Mouse (Mus musculus): ENCODE data around the gene Zfp260.
"Not testable (repeated sequence)": the region's sequence is repeated elsewhere in the genome, so short reads cannot be mapped to it uniquely, and the experiment has no call there.

Gene Zfp260

GRCm38 (mm10) chr7:30094646-30095429 lies at the start of gene Zfp260:
Gene Zfp260, plus strand, starts transcription at chr7:30094777.
- in situ Hi-C loops (cut with MboI, MseI), result no loop called here

GRCm38 (mm10) chr7:30048126-30048525 lies 46.5 kb upstream of the Zfp260 start:
- in situ Hi-C loops (cut with MboI, MseI), result no loop called here

- in situ Hi-C loops (cut with MboI, MseI), result no loop called here
These were observed 43.6 kb upstream of the Zfp260 start, which contains the start of gene Zfp14 for GRCm38 (mm10) chr7:30050882-30051548. Gene Zfp14, minus strand, starts transcription at chr7:30051380.

DNA sequence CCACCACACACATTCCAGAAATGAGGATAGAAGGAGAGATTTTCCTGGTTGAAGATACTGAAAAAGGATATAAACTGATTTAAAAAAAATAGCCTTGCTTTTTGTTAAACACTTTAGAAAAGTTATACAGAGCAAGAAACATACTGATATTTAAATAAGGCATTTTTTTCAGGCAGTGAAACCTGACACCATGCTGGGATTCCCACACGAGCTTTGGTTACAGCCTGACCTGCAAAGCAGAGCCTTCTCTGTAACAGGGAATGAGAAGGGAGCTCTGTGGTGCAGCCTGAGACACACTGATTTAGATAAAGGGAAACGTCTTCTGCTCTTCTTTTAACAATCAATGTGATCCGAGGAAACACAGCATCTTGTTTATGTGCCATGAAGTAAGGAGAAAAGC lies 41.0 kb upstream of the Zfp260 start:
- in situ Hi-C loops (cut with MboI, MseI), result no loop called here

GRCm38 (mm10) chr7:30060341-30060740 lies 34.2 kb upstream of the Zfp260 start:
- in situ Hi-C loops (cut with MboI, MseI), result no loop called here

- in situ Hi-C loops (cut with MboI, MseI), result no loop called here
These were observed 32.1 kb upstream of the Zfp260 start for GRCm38 (mm10) chr7:30062478-30062877.

- in situ Hi-C loops (cut with MboI, MseI), result no loop called here
These were observed 30.0 kb upstream of the Zfp260 start for GRCm38 (mm10) chr7:30064622-30065021.

GRCm38 (mm10) chr7:30072146-30073028 lies 22.2 kb upstream of the Zfp260 start, which contains the start of gene Zfp82:
Gene Zfp82, minus strand, starts transcription at chr7:30072900.
- in situ Hi-C loops (cut with MboI, MseI), result no loop called here

- in situ Hi-C loops (cut with MboI, MseI), result no loop called here
These were observed 8.1 kb upstream of the Zfp260 start for GRCm38 (mm10) chr7:30086524-30086923.

DNA sequence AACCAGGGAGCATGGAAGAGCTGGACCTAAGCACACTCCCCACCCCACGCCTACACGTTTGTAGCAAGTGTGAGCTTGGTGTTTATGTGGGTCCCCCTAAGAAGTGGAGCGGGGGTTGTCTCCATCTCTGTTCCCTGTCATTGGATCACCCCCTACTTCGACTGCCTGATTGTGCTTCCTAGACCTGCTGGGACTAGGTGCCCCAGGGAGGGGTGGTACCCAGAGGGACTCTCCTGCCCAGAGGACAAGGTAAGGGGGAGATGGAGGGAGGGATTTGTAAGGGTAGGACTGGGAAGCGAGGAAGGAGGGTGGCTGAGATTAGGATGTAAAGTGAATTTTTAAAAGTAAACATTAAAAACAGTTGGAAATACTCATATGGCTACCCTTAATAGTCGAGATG lies 5.2 kb upstream of the Zfp260 start:
- in situ Hi-C loops (cut with MboI, MseI), result no loop called here

- in situ Hi-C loops (cut with MboI, MseI), result no loop called here
These were observed 4.2 kb upstream of the Zfp260 start, which contains the start of the genes Gm26920 and Zfp566 for GRCm38 (mm10) chr7:30090092-30090969. Gene Gm26920, minus strand, starts transcription at chr7:30090410. Gene Zfp566, minus strand, starts transcription at chr7:30090527.

DNA sequence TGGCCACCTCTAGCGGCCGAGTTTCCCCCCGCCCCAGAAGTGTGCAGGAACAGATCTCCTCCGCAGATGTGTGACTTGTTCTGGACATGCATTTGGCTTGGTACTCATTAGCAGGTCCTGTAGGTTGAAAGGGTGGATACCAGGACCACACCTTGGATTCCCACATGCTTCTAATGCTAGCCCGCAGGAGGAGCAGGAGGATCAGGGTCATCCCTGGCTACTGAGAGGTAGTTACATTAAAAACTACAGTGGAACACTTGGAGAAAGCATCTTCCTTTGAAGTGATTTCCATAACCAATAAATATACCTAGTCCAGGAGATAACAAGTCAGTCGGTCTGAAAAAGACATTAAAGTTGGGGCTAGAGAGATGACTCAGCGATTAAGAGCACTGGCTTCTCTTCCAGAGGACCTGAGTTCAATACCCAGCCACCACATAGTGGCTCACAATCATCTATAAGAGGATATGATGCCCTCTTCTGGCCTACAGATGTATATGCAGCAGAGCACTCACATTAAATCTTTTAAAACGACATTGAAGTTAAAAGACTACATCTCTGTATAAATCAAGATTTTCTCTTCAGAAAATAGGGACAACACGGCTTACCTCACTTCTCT lies 3.5 kb upstream of the Zfp260 start:
- in situ Hi-C loops (cut with MboI, MseI), result no loop called here

- in situ Hi-C loops (cut with MboI, MseI), result no loop called here
These were observed 1.9 kb upstream of the Zfp260 start for GRCm38 (mm10) chr7:30092666-30093065.

DNA sequence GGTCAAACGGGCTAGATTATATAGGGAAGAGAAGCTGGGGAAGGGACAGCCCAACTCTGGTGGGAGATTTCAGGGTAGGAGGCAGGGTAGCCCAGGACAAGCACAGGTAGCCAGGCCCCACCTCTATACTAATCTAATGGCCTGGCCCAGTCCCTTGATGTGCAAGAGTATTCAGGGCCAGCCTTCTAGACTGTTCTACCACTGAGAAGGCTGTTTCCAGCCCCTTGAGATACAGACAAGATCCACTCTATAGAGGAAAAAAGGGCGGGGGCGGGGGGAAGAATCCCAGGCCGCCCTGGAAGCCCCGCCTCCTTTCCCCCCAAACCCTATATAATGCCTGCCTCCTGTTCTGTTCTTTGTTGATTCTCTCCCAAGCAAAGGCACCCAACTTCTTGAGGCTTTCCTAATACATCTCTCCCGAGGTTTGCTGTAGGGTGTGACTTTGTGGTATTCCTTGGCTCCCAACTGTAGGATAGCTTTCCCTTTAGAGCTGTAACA lies 610 bp upstream of the Zfp260 start:
- in situ Hi-C loops (cut with MboI, MseI), result no loop called here

DNA sequence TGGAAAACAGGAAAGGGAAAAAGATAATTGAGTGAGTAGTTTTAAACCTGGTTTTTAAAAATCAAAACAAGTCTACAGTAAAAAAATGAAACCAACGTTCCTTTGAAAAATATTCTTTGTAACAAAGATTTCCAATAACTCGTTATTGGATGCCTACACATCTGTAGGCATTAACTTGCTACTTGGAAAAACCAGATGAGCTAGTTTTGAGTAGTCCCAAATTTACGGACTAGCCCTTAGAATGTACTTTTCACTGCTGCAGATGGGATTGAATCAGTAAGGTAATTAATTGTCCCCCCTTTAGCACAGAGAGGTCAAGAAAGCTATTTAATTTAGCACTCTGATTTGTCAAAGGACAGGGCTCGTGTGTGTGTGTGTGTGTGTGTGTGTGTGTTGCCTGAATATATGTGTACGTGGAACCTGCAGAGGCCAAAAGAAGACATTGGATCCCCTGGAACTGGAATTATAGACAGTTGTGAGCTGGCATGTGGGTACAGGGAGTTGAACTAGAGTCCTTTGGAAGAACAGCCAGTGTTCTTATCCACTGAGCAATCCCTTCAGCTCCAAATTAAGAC lies 1.1 kb downstream of the Zfp260 start:
- in situ Hi-C loops (cut with MboI, MseI), result no loop called here

DNA sequence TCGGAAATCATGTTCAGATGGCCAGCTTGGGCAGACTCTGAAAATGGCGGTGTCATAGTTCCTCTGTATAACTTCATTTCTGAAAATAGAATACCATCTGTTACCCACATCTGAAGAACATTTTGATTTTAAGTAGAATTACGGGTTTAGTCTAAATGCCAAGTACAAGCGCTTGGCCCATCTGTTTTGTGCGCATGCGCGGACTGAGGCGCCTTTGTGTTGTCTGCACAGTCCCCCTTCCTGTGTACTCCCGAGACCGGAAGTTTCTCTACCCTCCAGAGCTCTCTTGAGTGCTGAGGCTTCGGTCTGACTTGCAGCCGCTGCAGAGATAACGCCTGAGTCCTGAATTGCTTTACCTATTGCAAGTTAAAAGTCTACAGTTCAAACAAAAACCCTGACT lies 4.7 kb downstream of the Zfp260 start:
- in situ Hi-C loops (cut with MboI, MseI), result no loop called here

- in situ Hi-C loops (cut with MboI, MseI), result no loop called here
These were observed 21.5 kb downstream of the Zfp260 start for GRCm38 (mm10) chr7:30116076-30116475.

DNA sequence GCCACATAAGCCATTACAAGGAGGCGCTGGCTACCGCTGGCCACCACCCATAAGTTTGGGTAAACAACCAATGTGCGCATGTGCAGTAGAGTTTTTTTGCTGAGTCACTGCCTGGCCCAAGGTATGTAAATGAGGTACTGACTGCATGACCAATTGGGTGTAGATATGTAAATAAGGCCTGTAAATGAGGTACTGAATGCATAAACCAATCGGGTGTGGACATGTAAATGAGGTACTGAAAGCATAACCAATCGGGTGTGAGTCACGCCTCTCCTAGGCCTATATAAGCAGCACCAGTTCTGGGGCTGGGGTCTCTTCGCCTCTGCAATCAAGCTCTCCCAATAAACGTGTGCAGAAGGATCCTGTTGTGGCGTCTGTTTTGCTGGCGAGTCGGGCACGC lies 23.4 kb downstream of the Zfp260 start:
- in situ Hi-C loops (cut with MboI, MseI), result not testable (repeated sequence)

DNA sequence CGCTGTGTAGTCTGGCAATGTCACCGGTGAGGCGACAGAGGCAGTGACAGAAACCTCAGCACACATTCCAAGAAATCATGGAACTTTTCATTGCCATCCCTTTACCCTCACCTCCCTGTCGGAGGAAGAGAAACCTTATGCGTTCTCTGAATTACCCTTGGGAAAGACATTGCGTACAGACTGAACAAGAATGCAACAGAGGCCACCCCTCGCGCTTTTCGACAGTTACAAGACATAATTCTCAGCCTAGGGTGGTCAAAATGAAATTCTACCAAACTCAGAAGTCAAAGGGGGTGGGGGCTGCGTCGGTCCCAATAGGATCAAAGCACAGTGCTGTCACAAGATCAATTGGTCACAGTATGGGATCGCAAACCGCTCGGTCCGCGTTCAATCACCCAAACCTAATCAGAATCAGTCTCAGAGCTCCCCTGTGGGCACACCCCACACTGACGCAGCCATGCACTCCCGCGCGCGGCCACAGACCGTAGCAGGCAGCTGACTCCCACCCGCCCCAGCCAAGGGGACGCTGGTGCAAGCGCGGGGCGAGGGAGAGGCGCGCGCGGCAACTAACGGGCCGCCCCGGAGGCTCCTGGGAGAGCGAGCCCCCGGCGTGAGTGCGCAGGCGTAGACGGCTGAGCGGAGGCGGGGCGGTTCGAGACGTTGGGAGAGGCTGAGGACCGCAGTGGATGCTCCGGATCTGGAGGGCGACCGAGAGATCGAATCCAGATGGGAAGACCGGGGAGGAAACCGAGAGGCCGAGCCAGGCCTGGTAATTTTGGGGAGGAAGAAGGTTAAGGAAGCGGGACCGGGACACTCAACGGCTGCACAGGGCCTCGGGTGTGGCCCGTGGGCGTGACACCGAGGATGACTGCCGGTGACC lies 27.0 kb downstream of the Zfp260 start, which contains the start of gene Zfp382:
Gene Zfp382 (plus strand): TSS at position 635 of the 880 bp plus-strand sequence.
- in situ Hi-C loops (cut with MboI, MseI), result no loop called here
